Mouse (Mus musculus) liver, adult 2 months (tissue): ENCODE results near the gene Csta1.

Experiments used
- CTCF ChIP-seq: fragments of 200-500 bp; IDR thresholded peaks from 2 replicates; pipeline ENCODE4 v1.5.1; 2011; ENCODE audit warnings: low read depth, low read length, control low read depth
- POLR2A ChIP-seq: fragments of 200-500 bp; IDR thresholded peaks from 2 replicates; pipeline ENCODE4 v1.6.1; 2011; ENCODE audit warnings: low read length, control low read depth; ENCODE audit not compliant: insufficient read depth; ENCODE audit errors: extremely low read depth

DNA sequence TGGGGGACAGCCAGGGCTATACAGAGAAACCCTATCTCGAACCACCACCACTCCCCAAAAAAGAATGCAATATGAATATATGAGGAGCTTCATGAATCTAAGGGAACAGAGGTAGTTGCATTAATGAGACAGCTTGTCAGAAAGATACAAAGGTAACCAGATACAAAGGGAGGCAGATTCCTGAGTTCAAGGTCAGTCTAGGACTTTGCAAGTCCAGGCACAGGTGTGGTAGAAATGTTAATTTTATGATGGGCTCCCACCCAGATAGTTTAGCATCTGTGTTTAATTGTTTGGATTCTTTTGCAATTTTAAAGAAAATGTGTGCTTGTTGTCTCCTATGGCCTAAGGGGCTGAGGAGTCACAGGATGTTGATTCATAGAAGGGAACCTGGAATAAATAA lies 28.8 kb downstream of the Csta1 start:
- no peak for TF ChIP-seq CTCF
- TF ChIP-seq POLR2A = no peak
